Mouse (Mus musculus) mouse embryonic stem cell (cell line): ENCODE results near the gene Ncf4.
"Not testable (repeated sequence)": the region's sequence is repeated elsewhere in the genome, so short reads cannot be mapped to it uniquely, and the experiment has no call there.

Experiments used
- in situ Hi-C, 2 experiments: fragments of 300-500 bp; cut with MboI; formaldehyde crosslinking; loops; 1 replicate in 1 of 2; 3 replicates in 1 of 2; pipeline ENCODE4 v1.14.3; 2019 to 2020; ENCODE audit warnings: low sequenced_read_pairs in 2 of 2, low pct_unique_long_range_greater_than_20kb in 1 of 2, mixed read lengths in 1 of 2; ENCODE audit not compliant: unreplicated experiment in 1 of 2

Ncf4 gene

DNA sequence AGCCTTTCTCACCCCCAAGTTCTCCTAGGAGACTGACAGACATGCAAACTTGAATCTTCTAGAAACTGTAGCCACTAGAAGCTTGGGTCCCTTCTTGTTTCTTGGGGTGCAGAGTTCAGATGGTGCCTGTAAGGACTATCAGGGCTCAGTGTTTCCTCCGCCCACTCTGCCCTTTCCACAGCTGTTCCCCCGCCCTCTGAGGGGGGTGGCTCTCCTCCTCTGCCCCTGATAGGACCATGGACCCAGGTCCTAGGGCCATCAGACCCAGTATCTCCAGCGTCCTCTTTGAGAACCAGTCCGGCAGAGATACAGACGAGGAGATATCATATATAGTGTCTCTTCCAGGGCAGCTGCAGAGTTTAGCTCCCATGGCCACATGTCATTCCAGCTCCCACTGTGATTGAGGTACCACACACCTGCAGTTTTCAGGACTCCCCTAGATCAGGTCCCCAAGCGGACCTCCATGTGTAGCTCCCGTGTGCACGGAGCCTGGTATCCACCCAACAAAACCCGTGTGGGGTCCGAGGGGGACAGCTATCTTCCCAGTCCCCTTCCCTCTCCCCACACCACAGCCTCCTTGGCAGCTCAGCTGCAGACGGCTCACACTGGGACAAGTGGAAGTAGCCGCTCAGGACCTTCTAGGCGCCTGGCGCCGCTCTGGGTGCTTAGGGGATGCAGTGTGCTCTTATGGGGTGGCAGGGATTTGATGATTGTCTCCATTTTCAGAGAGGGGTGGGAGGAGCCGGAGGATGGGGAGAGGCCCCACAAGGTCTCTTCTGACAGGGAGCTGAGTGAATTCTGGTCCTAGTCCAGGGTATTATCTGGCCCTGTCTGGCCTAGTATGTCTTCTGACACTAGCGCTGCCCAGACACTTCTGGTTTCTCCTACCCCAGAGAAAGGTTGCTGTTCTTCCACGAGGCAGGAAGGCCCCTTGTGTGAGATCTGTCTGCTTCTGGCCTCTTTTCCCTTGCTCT lies 1.8 kb downstream of the Ncf4 start:
- in situ Hi-C loops: no loop called here

DNA sequence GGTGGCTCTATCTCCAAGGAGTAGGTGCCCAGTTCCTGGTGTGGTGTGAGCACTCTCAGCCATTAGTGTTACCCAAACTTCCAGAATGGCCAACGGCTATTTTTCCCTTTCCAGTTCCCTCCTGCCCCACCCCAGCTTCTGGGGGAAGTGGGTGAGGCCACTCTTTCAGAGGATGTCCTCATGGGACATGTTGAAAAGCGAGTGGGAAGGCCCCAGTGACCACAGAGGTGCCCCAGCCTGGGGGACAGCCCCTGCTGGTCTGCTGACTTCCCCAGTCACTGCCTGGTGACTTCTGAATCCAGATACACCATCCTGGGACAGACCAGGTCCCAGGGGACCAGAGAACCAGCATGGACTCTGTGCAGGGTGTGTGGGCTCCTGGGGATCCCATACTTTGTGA lies 3.1 kb downstream of the Ncf4 start:
- in situ Hi-C loops: no loop called here

DNA sequence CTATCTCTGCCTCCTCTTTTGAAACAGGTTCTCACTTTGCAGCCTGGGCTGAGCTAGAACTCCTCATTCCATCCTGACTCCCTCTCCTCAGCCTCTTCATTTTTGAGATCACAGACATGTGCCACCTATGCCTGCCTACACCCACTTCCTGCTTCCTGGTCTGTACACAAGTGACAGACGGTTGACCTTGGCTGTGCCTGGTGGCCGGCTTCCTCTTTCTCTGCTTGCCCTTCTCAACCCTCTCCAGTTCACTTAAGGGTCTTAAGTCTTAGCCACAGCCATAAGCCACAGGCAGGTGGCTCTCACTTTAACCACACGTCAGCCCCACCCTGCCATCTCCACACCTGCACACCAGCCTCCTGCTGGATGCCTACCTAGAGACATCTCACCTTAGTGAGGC lies 3.8 kb downstream of the Ncf4 start:
- in situ Hi-C loops: no loop called here

DNA sequence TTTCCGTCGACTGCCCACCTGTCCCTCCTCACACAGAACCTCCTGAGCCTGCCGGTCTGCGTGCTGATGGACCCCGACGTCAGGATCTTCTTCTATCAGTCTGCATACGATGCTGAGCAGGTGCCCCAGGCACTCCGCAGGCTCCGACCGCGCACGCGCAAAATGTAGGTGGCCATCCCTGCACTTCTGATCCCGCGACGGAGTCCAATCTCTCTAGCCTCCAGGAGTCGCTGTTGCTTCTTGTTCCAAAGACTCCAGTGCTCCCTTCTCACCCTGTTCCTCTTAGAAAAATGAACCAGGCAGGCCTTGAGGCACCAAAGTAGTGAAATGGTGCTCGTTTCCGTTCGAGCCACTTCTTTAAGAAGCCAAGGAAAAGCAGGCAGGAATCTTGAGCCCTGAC lies 10.2 kb downstream of the Ncf4 start:
- in situ Hi-C loops: no loop called here

DNA sequence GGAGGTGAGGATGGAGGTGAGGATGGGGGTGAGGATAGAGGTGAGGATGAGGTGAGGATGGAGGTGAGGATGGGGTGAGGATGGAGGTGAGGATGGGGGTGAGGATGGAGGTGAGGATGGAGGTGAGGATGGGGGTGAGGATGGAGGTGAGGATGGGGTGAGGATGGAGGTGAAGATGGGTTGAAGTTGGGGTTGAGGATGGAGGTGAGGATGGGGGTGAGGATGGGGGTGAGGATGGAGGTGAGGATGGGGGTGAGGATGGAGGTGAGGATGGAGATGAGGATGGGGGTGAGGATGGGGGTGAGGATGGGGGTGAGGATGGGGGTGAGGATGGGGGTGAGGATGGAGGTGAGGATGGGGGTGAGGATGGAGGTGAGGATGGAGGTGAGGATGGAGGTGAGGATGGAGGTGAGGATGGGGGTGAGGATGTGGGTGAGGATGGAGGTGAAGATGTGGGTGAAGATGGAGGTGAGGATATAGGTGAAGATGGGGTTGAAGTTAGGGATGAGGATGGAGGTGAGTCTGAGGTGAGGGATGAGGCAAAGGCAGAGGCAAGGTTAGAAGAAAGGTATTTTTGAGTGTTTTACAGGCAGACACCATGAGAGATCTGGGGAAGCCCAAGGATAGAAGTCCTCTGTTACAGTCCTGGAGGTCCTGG lies 12.1 kb downstream of the Ncf4 start:
- in situ Hi-C loops: not testable (repeated sequence)

DNA sequence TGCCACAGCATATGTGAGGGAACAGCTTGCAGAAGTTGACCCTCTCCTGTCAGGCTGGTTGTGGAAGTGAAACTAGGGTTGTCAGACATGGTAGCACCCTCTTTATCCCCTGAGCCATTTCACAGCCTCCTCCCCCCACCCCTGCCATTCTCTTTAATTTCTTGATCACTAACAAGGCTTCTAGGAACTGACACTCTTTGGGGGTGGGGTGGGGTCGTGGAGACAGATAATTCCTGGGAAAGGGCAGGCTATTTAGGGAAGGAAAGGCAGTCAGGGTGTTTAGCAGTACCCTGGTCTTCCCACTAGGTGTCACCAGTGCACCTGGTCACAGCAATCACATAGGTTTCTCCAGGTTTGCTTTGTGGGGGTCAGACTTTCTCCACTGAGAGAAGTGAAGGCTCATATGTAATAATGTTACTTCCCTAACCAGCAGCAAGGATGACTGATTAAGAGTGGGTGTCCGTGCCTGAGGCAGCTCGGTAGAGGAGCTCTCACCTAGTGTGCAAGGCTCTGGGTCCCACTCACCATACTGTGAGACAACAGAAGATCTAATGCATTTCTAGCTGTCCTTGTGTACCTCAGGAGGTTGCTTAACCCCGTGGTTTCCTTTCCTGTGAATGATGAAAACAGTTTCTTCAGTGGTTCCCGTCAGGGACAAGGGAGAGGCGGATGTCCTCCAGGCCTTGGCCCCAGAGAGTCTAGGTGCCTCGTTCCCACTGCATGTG lies 12.9 kb downstream of the Ncf4 start:
- in situ Hi-C loops: no loop called here

DNA sequence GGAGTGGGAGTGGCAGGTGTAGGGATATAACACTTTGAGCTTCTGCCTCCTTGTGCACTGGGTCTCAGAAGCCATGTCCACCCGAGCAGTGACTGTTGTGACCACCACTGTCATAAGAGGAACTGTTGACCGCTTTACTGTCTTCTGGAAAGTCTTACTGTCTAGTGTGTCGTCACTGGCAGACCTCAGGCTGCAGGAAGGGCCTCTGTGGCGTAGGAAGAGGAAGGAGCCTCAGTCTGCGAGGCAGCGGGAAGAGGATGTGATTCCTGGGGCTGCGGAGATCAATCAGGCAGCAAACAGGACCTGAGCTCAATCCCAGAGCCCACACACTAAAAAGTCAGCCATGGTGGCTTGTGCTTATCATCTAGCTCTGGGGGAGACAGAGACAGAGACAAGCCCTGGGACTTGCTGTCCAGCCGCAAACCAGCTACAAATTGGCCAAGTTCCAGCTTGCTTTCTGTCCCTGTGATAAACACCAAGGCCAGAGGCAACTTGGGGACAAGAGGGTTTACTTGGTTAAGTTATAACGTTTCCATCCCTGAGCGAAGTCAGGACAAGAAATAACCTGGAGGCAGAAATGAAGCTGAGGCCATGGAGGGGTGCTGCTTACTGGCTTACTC lies 13.8 kb downstream of the Ncf4 start:
- in situ Hi-C loops: no loop called here

DNA sequence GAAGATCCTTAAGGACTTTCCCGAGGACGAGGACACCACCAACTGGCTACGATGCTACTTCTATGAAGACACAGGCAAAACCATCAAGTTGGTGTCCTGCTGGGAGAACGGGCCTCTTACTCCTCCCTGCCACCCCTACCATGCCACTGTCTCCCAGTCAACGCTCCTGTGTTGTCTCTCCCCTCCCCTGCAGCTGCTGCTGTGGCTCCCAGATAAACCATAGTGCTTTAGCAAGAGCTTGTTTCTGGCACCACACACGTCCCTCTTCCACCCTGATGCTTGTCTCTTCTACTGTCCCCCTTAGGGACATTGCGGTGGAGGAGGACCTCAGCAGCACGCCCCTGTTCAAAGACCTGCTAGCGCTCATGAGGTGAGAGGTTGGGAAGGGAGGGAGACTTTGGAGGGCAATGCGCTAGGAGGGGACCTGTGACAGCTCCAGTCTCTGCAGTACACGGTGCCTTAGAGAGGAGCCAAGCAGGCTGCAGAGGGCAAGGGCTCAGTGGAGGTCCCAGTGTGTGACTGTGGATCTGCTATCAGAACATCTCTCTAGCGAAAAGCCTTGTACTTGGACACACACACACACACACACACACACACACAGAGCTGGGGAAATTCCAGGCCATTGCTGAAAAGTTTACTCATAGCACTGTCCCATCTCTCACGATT lies 16.2 kb downstream of the Ncf4 start:
- in situ Hi-C loops: loop anchor here in 1 of 2 experiments (10.0 kb wide), 1 partner anchor 64 kb away; the partner anchor contains the start of gene Csf2rb

DNA sequence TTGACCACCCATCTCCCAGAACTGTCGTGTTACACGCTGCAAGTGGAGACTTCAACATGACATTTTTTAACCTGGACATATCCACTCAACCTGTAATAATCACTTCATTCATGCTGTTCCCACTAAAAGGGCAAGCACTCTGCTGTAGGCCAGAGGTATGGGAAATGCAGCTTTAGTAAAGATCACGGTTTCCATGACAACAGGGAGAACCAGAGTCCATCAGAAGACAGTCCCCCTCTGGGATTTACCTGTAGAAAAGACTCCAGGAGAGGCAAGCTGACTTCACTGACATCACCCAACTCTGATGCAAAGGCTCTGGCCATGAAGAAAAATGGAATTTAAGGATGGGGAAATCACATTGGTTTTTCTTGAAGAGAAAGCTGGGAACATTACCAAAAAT lies 18.7 kb downstream of the Ncf4 start:
- in situ Hi-C loops: loop anchor here in 1 of 2 experiments (10.0 kb wide), 1 partner anchor 62 kb away; the partner anchor contains the start of gene Csf2rb

DNA sequence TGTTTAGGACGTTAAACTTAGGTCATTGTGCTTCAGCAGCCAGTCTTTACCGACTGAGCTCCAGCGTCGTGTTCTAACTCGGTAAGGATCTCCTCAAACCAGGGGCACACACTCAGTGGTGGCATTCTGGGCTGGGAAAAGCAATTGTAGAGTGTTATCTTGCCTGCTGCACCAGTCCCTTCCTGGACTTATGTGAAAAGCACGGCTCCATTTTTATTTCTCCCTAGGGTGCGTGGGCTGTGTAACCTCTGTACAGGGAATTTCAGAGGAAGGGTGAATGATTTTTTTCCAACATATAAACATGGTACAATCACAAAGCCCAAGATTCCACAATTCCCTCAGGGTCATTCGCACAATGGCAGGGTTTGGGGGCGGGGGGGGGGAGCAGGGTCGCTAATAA lies 22.8 kb downstream of the Ncf4 start:
- in situ Hi-C loops: loop anchor here in 1 of 2 experiments (10.0 kb wide), 1 partner anchor 57 kb away; the partner anchor contains the start of gene Csf2rb

DNA sequence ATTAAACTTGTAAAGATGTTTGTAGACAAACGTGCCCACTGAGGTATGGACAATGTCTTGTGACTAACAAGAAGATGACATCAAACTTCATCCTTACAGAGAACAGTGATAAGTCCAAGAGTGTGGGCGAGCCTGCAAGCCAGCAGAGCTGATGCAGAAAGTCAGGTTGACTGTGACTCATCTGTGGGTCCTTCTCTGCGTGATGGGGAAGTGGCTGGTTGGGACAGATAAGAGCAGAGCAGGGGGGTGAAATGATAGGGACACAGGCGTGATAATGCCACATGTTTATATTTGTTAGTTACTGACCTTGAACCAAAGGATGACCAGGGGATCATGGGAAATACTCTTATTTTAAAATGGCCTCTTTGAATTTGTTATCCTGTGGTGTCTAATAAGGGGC lies 23.3 kb downstream of the Ncf4 start:
- in situ Hi-C loops: loop anchor here in 1 of 2 experiments (10.0 kb wide), 1 partner anchor 57 kb away; the partner anchor contains the start of gene Csf2rb

DNA sequence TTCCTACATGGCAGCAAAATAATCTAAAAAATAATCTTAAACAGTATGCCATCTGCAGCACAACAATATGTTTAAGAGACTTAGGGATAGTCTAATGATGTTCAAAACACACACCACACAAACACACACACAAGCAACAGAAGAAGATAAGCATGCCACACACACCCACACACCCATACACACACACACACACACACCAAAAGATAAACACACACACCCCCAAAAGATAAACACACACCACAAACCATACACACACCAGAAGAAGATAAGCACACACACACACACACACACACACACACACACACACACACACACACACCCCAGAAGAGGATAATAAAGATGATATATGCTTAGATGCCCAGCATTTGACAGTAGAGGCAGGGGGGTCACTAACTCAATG lies 26.6 kb downstream of the Ncf4 start:
- in situ Hi-C loops: no loop called here

DNA sequence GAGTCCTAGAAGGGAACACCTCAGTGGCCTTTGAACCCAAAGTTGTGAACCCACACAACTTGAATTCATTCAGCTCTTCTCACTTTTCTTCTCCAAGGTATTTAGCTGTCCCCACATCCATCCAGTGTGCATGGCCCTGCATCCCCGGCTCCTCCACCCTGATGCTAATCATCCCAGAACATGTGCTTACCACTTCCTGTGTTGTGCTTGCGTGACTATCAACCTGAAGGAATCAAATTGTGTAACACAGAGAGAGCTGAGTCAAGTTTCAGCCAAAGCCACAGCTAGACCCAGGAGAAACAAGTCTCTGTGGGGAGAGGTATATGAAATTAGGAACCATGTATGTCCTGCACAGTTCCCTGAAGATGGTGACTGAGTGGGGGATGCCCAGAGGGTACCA lies 33.7 kb downstream of the Ncf4 start:
- in situ Hi-C loops: no loop called here

DNA sequence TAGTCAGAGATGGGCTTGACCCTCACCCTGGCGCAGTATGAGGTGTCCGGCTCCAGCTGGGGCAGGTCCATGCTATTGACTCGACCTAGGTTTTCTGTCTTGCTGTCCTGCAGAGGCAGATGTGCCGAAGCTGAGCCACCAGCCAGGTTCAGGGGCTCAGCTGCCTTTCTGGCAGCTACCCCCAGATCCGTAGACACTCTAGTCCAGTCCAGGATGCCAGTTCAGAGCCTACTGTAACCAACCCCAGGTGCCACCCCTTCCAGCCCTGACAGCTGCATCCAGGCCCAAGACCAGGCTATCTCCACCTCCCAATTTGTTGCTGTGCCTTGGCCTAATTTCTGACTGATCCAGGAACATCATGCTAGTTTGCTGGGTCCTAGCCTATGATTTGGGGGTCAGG lies 43.3 kb downstream of the Ncf4 start:
- in situ Hi-C loops: no loop called here

DNA sequence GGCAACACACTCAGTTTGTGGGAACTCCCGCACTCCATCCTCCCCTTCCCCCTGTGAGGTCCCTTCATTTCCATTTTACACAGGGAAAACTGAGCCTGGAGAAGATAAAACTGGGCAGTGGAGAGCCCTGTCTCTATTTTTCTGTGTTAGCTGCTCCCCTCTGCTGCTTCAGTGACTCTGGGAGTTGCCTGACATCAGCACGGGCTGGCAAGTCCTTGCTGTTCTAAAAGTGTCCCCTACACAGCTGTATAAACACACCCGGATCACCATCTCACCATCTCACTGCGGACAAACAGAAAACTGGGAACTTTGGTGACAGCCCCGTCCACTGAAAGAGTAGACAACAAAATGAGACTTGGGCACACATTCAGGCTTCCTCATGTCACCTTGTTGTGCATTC lies 45.2 kb downstream of the Ncf4 start:
- in situ Hi-C loops: not testable (repeated sequence)

DNA sequence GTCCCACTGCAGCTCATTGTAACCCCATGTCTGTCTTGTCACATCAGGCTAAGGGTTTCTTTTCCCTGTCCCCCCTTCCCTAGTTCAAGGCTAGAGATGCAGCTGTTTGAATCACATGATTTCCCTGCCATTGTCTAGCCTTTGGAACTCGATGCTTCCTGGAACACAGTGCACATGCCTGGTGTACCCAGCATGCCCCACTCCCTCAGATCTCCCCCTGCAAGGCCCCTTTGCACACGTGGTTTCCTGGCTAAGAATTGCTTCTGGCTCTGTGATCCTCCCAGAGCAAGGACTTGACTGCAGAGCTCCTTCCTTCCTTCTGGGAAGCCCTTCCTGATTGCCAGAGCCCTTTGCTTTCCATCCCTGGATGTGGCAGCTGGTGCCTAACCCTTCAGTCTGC lies 48.6 kb downstream of the Ncf4 start:
- in situ Hi-C loops: not testable (repeated sequence)

DNA sequence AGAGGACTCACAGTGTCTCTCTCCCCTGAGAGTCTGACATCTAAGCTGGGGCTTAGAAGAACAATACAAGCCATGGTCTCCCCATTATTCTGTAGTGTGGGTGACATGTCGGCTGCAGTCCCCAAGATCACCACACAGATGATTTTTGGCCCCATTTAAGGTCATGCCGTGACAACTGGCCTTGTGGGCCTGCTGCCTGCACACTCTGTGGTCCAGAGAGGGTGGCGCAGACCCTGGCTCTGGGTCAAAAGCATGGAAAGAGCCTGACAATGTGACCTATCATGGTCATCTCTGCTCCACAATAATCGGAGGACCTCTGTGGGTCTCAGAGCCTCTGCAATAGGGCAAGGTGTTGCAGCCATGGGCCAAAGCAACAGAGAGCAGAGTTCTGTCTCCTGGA lies 49.1 kb downstream of the Ncf4 start:
- in situ Hi-C loops: no loop called here

DNA sequence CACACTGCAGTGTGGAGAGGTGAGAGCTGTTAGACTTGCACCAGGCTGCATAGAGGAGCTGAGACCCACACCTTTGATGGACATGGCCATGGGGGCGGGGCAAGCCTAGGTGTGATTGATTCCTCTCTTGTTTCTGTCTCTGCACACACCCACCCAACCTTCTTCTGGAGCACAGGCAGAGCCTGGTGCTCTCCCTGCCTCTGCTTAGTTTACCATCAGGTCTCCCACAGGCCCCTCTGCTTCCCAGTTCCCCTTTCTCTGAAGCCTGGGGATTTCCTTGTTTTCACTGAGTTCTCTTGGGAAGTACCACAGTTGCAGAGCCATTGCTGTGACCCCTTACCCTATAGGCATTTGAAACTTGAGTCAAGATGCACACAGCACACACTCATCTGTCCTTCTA lies 54.0 kb downstream of the Ncf4 start:
- in situ Hi-C loops: no loop called here
